ENCODE assay signal across 30 mouse cellular contexts in the genomic region with DNA sequence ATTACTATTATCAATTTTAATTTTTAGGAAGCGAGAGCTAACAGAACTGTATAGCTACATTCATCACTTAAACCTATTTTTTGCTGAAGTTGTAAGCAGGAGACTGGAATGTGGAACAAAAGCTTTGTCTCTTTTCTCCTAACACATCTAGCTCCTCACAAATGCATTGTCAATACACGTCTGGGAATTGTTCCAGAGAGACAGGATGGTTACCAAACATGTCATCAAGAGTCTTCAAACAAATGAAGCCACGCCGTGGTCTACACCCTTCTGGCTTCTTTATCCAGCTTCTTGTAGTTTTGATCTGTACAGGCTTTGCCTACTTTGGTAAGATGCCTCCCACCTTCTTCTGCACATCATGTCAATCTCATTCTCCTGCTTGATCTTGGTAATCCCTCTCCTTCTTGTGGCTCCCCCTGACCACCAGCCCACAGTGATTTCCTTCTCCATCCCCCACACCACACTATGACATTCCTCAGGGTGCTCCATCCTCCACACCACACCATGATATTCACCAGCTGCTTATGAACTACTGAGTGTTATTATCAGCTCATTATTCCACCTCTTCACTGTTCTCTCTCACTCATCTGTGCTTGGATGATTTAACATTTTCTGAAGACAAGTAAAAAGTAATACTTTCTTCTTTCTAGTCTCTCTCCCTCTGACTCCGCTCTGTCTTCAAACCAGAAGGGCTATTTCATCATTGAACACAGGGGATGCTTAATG.
DNase-seq lines count a peak whose midpoint lies in the region; ATAC-seq and TF ChIP-seq lines count a peak whose summit lies in the region.
"Had no signal": no experiment of that assay in that cellular context is flagged by ENCODE, and none has a peak within 500 bp of the region (broad histone marks: within the 10 kb centered on the region; RNA-seq: fewer than 3 reads in every experiment).

No protein-coding gene starts in this region.

- no peak for TF ChIP-seq CTCF in layer of hippocampus, adult 2 months (conservative IDR thresholded peaks at IDR 0.05)
- no peak for TF ChIP-seq CTCF in lung, embryonic 14.5 days (IDR thresholded peaks at IDR 0.05; ENCODE audit: low read depth)

- peak; percentile 91 for ATAC-seq in frontal cortex, adult (ENCODE audit: low TSS enrichment)
- peak; percentile 44; the same call in 1 of the 2 replicates for ATAC-seq in lung, embryonic 14.5 days (ENCODE audit: insufficient read depth)
- ATAC-seq: activated CD4-positive, CD25-positive, alpha-beta regulatory T cell, adult 4 months; CD4-positive, CD25-positive, alpha-beta regulatory T cell, adult 4 months; forebrain, embryonic 14.5 days; Patski had no signal

- WGBS in lung, embryonic 14.5 days = 40% methylated on average over 5 of the region's 5 CpGs

- no peak overlapping the region for H3K9ac ChIP-seq in lung, embryonic 14.5 days
- H3K9ac ChIP-seq: embryonic facial prominence, embryonic 13.5 days; embryonic facial prominence, embryonic 15.5 days; forebrain, embryonic 12.5 days had no signal

- DNase-seq in frontal cortex, postnatal 10 days (ENCODE audit: low spot score in 2 of 2) = no peak
- peak in 1 of 2 experiments; percentile 40 for DNase-seq in layer of hippocampus, adult 2 months (ENCODE audit: low spot score in 2 of 2)
- DNase-seq in layer of hippocampus, adult 9-10 months (ENCODE audit: low spot score) = no peak
- DNase-seq in lung, embryonic 14.5 days = peak; percentile 65
- no peak for DNase-seq in lung, postnatal 36 days
- DNase-seq in right cerebral cortex, adult 18-20 months = peak; percentile 11
- DNase-seq in right cerebral cortex, postnatal 36 days (ENCODE audit: low spot score in 2 of 2) = no peak
- DNase-seq: adrenal gland, adult 8-10 months; adrenal gland, postnatal 14 days; adrenal gland, postnatal 36 days; B cell, adult 2 months; cerebellum, adult 11 months; cerebellum, adult 18-20 months; cerebellum, adult 8-10 months; cerebellum, adult 9-11 months; cerebellum, postnatal 14 days; cerebellum, postnatal 36 days; embryo, embryonic 11 days had no signal

- H3K4me3 ChIP-seq in layer of hippocampus, adult 2 months = no peak overlapping the region
- no peak overlapping the region for H3K4me3 ChIP-seq in lung, embryonic 14.5 days (ENCODE audit: low read depth, low read length)
- H3K4me3 ChIP-seq: embryonic facial prominence, embryonic 13.5 days; embryonic facial prominence, embryonic 15.5 days; erythroblast, embryonic 14.5 days; forebrain, embryonic 10.5 days; forebrain, embryonic 12.5 days had no signal

- H3K27ac ChIP-seq in layer of hippocampus, adult 2 months = peak overlapping the region; percentile 69
- H3K27ac ChIP-seq in lung, embryonic 14.5 days (ENCODE audit: low read depth) = no peak overlapping the region
- H3K27ac ChIP-seq: embryonic facial prominence, embryonic 13.5 days; embryonic facial prominence, embryonic 15.5 days; forebrain, embryonic 10.5 days; forebrain, embryonic 12.5 days had no signal

- H3K27me3 ChIP-seq in lung, embryonic 14.5 days (ENCODE audit: insufficient read depth, low read length) = no peaks in the 10 kb centered on the region
- H3K27me3 ChIP-seq: CH12.LX; embryonic facial prominence, embryonic 13.5 days; embryonic facial prominence, embryonic 15.5 days; forebrain, embryonic 12.5 days had no signal

- H3K36me3 ChIP-seq in lung, embryonic 14.5 days (ENCODE audit: insufficient read depth) = no peaks in the 10 kb centered on the region
- H3K36me3 ChIP-seq: embryonic facial prominence, embryonic 13.5 days; embryonic facial prominence, embryonic 15.5 days; forebrain, embryonic 10.5 days; forebrain, embryonic 12.5 days; G1E had no signal

- H3K4me1 ChIP-seq in lung, embryonic 14.5 days (ENCODE audit: insufficient read depth) = no peaks in the 10 kb centered on the region
- H3K4me1 ChIP-seq: embryonic facial prominence, embryonic 13.5 days; embryonic facial prominence, embryonic 15.5 days; forebrain, embryonic 10.5 days; forebrain, embryonic 12.5 days had no signal

- no peak overlapping the region for H3K4me2 ChIP-seq in lung, embryonic 14.5 days
- H3K4me2 ChIP-seq: embryonic facial prominence, embryonic 13.5 days; embryonic facial prominence, embryonic 15.5 days; forebrain, embryonic 12.5 days had no signal

- H3K9me3 ChIP-seq in lung, embryonic 14.5 days (ENCODE audit: low read depth, low read length) = no peaks in the 10 kb centered on the region
- H3K9me3 ChIP-seq: embryonic facial prominence, embryonic 15.5 days; forebrain, embryonic 10.5 days; forebrain, embryonic 12.5 days had no signal

Comparison
In these comparisons a context has a peak if more than half of its experiments do, and no peak if none do; other contexts are left out.
1. DNase-seq: peak in lung, embryonic 14.5 days (single experiment) and right cerebral cortex, adult 18-20 months (single experiment); none in frontal cortex, postnatal 10 days (0 of 2), layer of hippocampus, adult 9-10 months (single experiment), lung, postnatal 36 days (single experiment) and right cerebral cortex, postnatal 36 days (0 of 2).